Mouse (Mus musculus): ENCODE measurements around the gene Ptprg.

Ptprg gene

GRCm38 (mm10) chr14:12149529-12149928 is 596.2 kb downstream of the Ptprg start:
- DNase-seq (ENCODE audit: low spot score): no peak

GRCm38 (mm10) chr14:12151927-12152326 is 598.6 kb downstream of the Ptprg start:
- peak; percentile 48 for DNase-seq (ENCODE audit: low spot score)

GRCm38 (mm10) chr14:12152748-12153147 is 599.4 kb downstream of the Ptprg start:
- DNase-seq (ENCODE audit: low spot score): no peak

GRCm38 (mm10) chr14:12153599-12153998 is 600.3 kb downstream of the Ptprg start:
- DNase-seq (ENCODE audit: low spot score): no peak

- DNase-seq (ENCODE audit: low spot score): no peak
Observed at GRCm38 (mm10) chr14:12161738-12162310, 608.5 kb downstream of the Ptprg start.

GRCm38 (mm10) chr14:12162331-12162854 is 609.1 kb downstream of the Ptprg start:
- no peak for DNase-seq (ENCODE audit: low spot score)

GRCm38 (mm10) chr14:12163196-12163595 is 609.9 kb downstream of the Ptprg start:
- DNase-seq (ENCODE audit: low spot score): no peak

GRCm38 (mm10) chr14:12167215-12167614 is 613.9 kb downstream of the Ptprg start:
- no peak for DNase-seq (ENCODE audit: low spot score)

- DNase-seq (ENCODE audit: low spot score): no peak
Observed at GRCm38 (mm10) chr14:12167651-12168050, 614.3 kb downstream of the Ptprg start.

GRCm38 (mm10) chr14:12177436-12177835 is 624.1 kb downstream of the Ptprg start:
- no peak for DNase-seq (ENCODE audit: low spot score)

GRCm38 (mm10) chr14:12178645-12179044 is 625.3 kb downstream of the Ptprg start:
- DNase-seq (ENCODE audit: low spot score): no peak

- no peak for DNase-seq (ENCODE audit: low spot score)
Observed at GRCm38 (mm10) chr14:12180116-12180515, 626.8 kb downstream of the Ptprg start.

GRCm38 (mm10) chr14:12185040-12185439 is 631.7 kb downstream of the Ptprg start:
- no peak for DNase-seq (ENCODE audit: low spot score)

- no peak for DNase-seq (ENCODE audit: low spot score)
Observed at GRCm38 (mm10) chr14:12188352-12188751, 635.0 kb downstream of the Ptprg start.

- DNase-seq (ENCODE audit: low spot score): no peak
Observed at GRCm38 (mm10) chr14:12189266-12189665, 635.9 kb downstream of the Ptprg start.

GRCm38 (mm10) chr14:12189717-12190600 is 636.6 kb downstream of the Ptprg start:
- no peak for DNase-seq (ENCODE audit: low spot score)

- DNase-seq (ENCODE audit: low spot score): no peak
Observed at GRCm38 (mm10) chr14:12191076-12191475, 637.7 kb downstream of the Ptprg start.

- DNase-seq (ENCODE audit: low spot score): no peak
Observed at GRCm38 (mm10) chr14:12198735-12199134, 645.4 kb downstream of the Ptprg start.

- no peak for DNase-seq (ENCODE audit: low spot score)
Observed at GRCm38 (mm10) chr14:12199956-12200950, 646.9 kb downstream of the Ptprg start.

- DNase-seq (ENCODE audit: low spot score): no peak
Observed at GRCm38 (mm10) chr14:12202214-12202613, 648.9 kb downstream of the Ptprg start.

GRCm38 (mm10) chr14:12203081-12203480 is 649.7 kb downstream of the Ptprg start:
- DNase-seq (ENCODE audit: low spot score): no peak

GRCm38 (mm10) chr14:12206138-12206537 is 652.8 kb downstream of the Ptprg start:
- DNase-seq (ENCODE audit: low spot score): no peak
